In the genomic region with DNA sequence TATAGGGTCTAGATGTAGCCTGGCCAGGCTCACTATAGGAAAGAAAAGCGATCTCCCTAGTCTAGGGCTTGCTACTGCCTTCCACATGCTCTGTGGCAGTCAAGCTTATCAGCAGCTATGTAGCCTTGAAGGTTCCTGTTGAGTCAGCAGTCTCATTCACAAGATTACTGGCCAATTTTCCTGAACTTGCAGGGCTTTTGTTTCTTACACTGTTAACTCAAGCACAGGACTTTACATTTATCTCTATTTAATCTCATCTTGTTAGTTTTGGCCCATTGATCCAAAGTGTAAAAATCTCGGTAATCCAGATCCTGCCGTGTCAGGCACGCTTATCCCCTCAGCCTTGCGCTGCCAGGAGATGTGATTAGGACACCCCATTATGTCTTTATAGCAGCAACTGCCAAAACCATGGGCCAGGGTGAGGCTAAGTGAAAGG, we compare ENCODE assay signal across 25 mouse cellular contexts.
DNase-seq lines count a peak whose midpoint lies in the region; ATAC-seq and TF ChIP-seq lines count a peak whose summit lies in the region.
"Had no signal": no experiment of that assay in that cellular context is flagged by ENCODE, and none has a peak within 500 bp of the region (broad histone marks: within the 10 kb centered on the region; RNA-seq: fewer than 3 reads in every experiment).

No protein-coding gene starts in this region.

- ATAC-seq in hindbrain, postnatal 0 days: no peak
- ATAC-seq: forebrain, embryonic 16.5 days; intestine, postnatal 0 days; Patski had no signal

- H3K9ac ChIP-seq in hindbrain, postnatal 0 days (replicated peaks; ENCODE audit: low read length): no peak overlapping the region
- H3K9ac ChIP-seq: limb, embryonic 15.5 days; liver, embryonic 15.5 days; neural tube, embryonic 12.5 days had no signal

- H3K9me3 ChIP-seq in hindbrain, postnatal 0 days (ENCODE audit: low read length): no peaks in the 10 kb centered on the region
- no peaks in the 10 kb centered on the region for H3K9me3 ChIP-seq in hindbrain, embryonic 10.5 days
- H3K9me3 ChIP-seq: forebrain, embryonic 10.5 days; limb, embryonic 15.5 days; liver, embryonic 15.5 days; neural tube, embryonic 12.5 days had no signal

- intact Hi-C loops in left cerebral cortex, postnatal 36 days (cut with DNase I): no loop called here

- no peak overlapping the region for H3K4me3 ChIP-seq in hindbrain, postnatal 0 days (ENCODE audit: low read length)
- no peak overlapping the region for H3K4me3 ChIP-seq in hindbrain, embryonic 10.5 days
- H3K4me3 ChIP-seq: forebrain, embryonic 10.5 days; limb, embryonic 15.5 days; liver, embryonic 15.5 days; megakaryocyte, embryonic 14.5 days; neural tube, embryonic 12.5 days had no signal

- H3K27me3 ChIP-seq in hindbrain, postnatal 0 days (ENCODE audit: insufficient read depth, low read length): no peaks in the 10 kb centered on the region
- no peaks in the 10 kb centered on the region for H3K27me3 ChIP-seq in hindbrain, embryonic 10.5 days (ENCODE audit: insufficient read depth, poor library complexity, severe bottlenecking)
- H3K27me3 ChIP-seq: limb, embryonic 15.5 days; liver, embryonic 15.5 days; megakaryocyte, embryonic 14.5 days; neural tube, embryonic 12.5 days; Patski had no signal

- no peak for TF ChIP-seq CTCF in hindbrain, postnatal 0 days (IDR thresholded peaks at IDR 0.05; ENCODE audit: low read depth)

- no peak overlapping the region for H3K27ac ChIP-seq in hindbrain, postnatal 0 days
- no peak overlapping the region for H3K27ac ChIP-seq in hindbrain, embryonic 10.5 days
- H3K27ac ChIP-seq: forebrain, embryonic 10.5 days; limb, embryonic 15.5 days; liver, embryonic 15.5 days; neural tube, embryonic 12.5 days had no signal

- 0 out of 2 replicates have a peak, but pooled peaks cover 4% of the 10 kb centered on the region for H3K4me1 ChIP-seq in hindbrain, postnatal 0 days (ENCODE audit: insufficient read depth, low read length)
- peaks cover 7% of the 10 kb centered on the region; the same call in 1 of the 2 replicates for H3K4me1 ChIP-seq in hindbrain, embryonic 10.5 days (replicated peaks)
- H3K4me1 ChIP-seq: limb, embryonic 15.5 days; liver, embryonic 15.5 days; megakaryocyte, embryonic 14.5 days had no signal

- WGBS in hindbrain, postnatal 0 days: 50% methylated on average over 5 of the region's 5 CpGs
- WGBS in hindbrain, embryonic 10.5 days: 92% methylated on average over 5 of the region's 5 CpGs

- peak; percentile 51 for DNase-seq in adrenal gland, adult 2 months
- no peak for DNase-seq in adrenal gland, postnatal 10 days
- peak; percentile 46 for DNase-seq in hindbrain, postnatal 0 days (ENCODE audit: low spot score)
- no peak for DNase-seq in hindbrain, embryonic 10.5 days (ENCODE audit: low spot score)
- DNase-seq in retina, postnatal 1 day: peak; percentile 70
- DNase-seq in retina, embryonic 14.5 days (ENCODE audit: low spot score): no peak
- no peak for DNase-seq in left cerebral cortex, postnatal 36 days (ENCODE audit: low spot score in 2 of 2)
- no peak for DNase-seq in right cerebral cortex, postnatal 10 days (ENCODE audit: low spot score in 2 of 2)
- DNase-seq: cerebellum, adult 8-10 months; cerebellum, postnatal 36 days; gastrocnemius, postnatal 14 days; kidney, postnatal 25 days; layer of hippocampus, postnatal 36 days; lung, postnatal 36 days; midbrain, embryonic 14.5 days; right cerebral cortex, adult 18-20 months; thymus, adult 2 months had no signal

- H3K4me2 ChIP-seq in hindbrain, postnatal 0 days (ENCODE audit: low read depth, low read length): no peak overlapping the region
- H3K4me2 ChIP-seq: limb, embryonic 15.5 days; liver, embryonic 15.5 days; neural tube, embryonic 12.5 days had no signal

- H3K36me3 ChIP-seq in hindbrain, postnatal 0 days (ENCODE audit: insufficient read depth, low read length): no peaks in the 10 kb centered on the region
- H3K36me3 ChIP-seq in hindbrain, embryonic 10.5 days: no peaks in the 10 kb centered on the region
- H3K36me3 ChIP-seq: forebrain, embryonic 10.5 days; limb, embryonic 15.5 days; liver, embryonic 15.5 days; neural tube, embryonic 12.5 days had no signal

Comparison
In these comparisons a context has a peak if more than half of its experiments do, and no peak if none do; other contexts are left out.
1. DNase-seq: peak in adrenal gland, adult 2 months (single experiment), hindbrain, postnatal 0 days (single experiment) and retina, postnatal 1 day (single experiment); none in adrenal gland, postnatal 10 days (single experiment), hindbrain, embryonic 10.5 days (single experiment), retina, embryonic 14.5 days (single experiment), left cerebral cortex, postnatal 36 days (0 of 2) and right cerebral cortex, postnatal 10 days (0 of 2).